Mouse (Mus musculus): ENCODE results near the gene Ltb.

DNA sequence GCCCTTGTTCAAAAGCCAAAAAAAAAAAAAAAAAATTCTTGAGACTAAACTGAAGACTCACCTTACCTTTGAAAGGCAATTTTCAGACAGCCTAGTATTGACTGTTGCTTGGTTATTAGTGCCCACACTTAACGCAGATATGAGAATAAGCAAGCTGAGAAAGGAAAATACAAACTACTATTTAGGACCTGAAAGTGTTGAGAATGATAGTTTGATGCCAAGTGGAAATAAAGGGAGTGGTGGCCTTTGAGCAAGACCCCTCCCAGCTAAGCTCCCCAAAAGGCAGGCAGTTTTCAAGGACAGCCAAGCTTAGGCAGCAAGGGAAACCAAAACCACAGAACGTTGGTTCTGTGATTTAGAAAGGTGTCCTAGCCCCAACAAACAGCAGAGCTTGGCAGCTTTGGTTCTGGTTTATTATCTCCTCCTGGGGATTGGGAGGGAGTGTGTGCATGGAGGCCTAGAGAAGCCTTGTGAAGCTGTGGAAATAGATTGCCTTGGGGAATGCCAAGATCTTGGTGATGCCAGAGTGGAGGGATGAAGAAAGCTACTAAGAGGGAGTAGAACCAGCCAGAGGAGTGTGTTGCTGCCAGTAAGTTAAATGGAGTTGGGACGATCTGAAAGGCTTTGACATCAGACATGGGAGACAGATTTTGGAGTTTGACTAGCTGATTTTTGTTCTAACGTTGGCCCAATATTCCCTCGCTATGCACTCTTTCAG lies 46.2 kb upstream of the Ltb start:
- no peak for TF ChIP-seq CTCF (IDR thresholded peaks at IDR 0.05; ENCODE audit: low read depth, low read length)
- no peak for TF ChIP-seq POLR2A (IDR thresholded peaks at IDR 0.05; ENCODE audit: borderline replicate concordance, low read depth, low read length)
